Mouse (Mus musculus) forebrain, embryonic 11.5 days (tissue): ENCODE measurements around the gene Chrd. TPM values are rescaled to one million over a fixed set of nuclear protein-coding genes. Genes with fewer than 3 reads are reported as not detected.

Experiments used
- ATAC-seq: fragments of 200-750 bp; cut with Nextera tagmentation; replicated peaks from 2 replicates; pipeline ENCODE4 v1.8.0; 2017; ENCODE audit warnings: moderate TSS enrichment; ENCODE audit not compliant: low FRiP score
- DNase-seq: peaks from one replicate; pipeline ENCODE4 v3.0.0-alpha.2; 2017; ENCODE audit warnings: low spot score
- H3K27ac ChIP-seq: fragments of 300-500 bp; sonication (generic); 2 replicates; pipeline ENCODE4 v1.5.1; 2014; ENCODE audit warnings: low read depth, low read length
- H3K27me3 ChIP-seq: fragments of 300-500 bp; sonication (generic); 2 replicates; pipeline ENCODE4 v1.6.1; 2014; ENCODE audit warnings: mild to moderate bottlenecking, low read length, mixed read lengths; ENCODE audit not compliant: control insufficient read depth, insufficient read depth
- H3K36me3 ChIP-seq: fragments of 300-500 bp; sonication (generic); 2 replicates; pipeline ENCODE4 v1.6.1; 2014; ENCODE audit warnings: mild to moderate bottlenecking, low read length, moderate library complexity, mixed read lengths; ENCODE audit not compliant: control insufficient read depth, insufficient read depth
- H3K4me1 ChIP-seq: fragments of 300-500 bp; sonication (generic); replicated peaks from 2 replicates; pipeline ENCODE4 v1.6.1; 2014; ENCODE audit warnings: low read length, mixed read lengths; ENCODE audit not compliant: control insufficient read depth, insufficient read depth
- H3K4me2 ChIP-seq: fragments of 300-500 bp; sonication (generic); 2 replicates; pipeline ENCODE4 v1.6.1; 2014; ENCODE audit warnings: low read depth, mild to moderate bottlenecking, low read length, moderate library complexity, mixed read lengths; ENCODE audit not compliant: severe bottlenecking
- H3K4me3 ChIP-seq: fragments of 300-500 bp; sonication (generic); 2 replicates; pipeline ENCODE4 v1.5.1; 2014; ENCODE audit warnings: low read depth, low read length
- H3K9ac ChIP-seq: fragments of 300-500 bp; sonication (generic); 2 replicates; pipeline ENCODE4 v1.6.1; 2014; ENCODE audit warnings: low read length
- H3K9me3 ChIP-seq: fragments of 300-500 bp; sonication (generic); 2 replicates; pipeline ENCODE4 v1.6.1; 2016; ENCODE audit warnings: low read length, mixed read lengths; ENCODE audit not compliant: control insufficient read depth
- WGBS: fragments of 180-500 bp; shearing (Covaris S2); extraction: QIAGEN DNeasy Blood & Tissue Kit; methylation state at CpG from one replicate; pipeline ENCODE4 v1.1.7; 2014; 5-methylcytosine and 5-hydroxymethylcytosine counted together
- polyA plus RNA-seq: library from polyadenylated mRNA; unstranded; fragments of >200 nt; fragmentation: Nextera tagmentation; extraction: Ambion mirVana; gene quantifications from 2 replicates; pipeline ENCODE4 v1.2.1, GENCODE M21; 2014

The Chrd gene
- polyA plus RNA-seq, 1 experiment from 2014 or later = 2.3 TPM

- WGBS = 48% methylated on average over 9 of the region's 9 CpGs
Observed at GRCm38 (mm10) chr16:20765244-20765643, 32.3 kb downstream of the Chrd start.

GRCm38 (mm10) chr16:20775021-20775420, 42.1 kb downstream of the Chrd start:
- no peaks in the 10 kb centered on the region for H3K9me3 ChIP-seq
- H3K27ac ChIP-seq = no peak overlapping the region
- ATAC-seq (no peak), DNase-seq (no peak)
- H3K36me3 ChIP-seq = no peaks in the 10 kb centered on the region
- 77% methylated on average over 5 of the region's 5 CpGs for WGBS
- no peak overlapping the region for H3K9ac ChIP-seq
- H3K4me1 ChIP-seq = no peaks in the 10 kb centered on the region
- H3K4me3 ChIP-seq = no peak overlapping the region
- no peak overlapping the region for H3K4me2 ChIP-seq
- no peaks in the 10 kb centered on the region for H3K27me3 ChIP-seq

More at GRCm38 (mm10) chr16:20765244-20765643, 32.3 kb downstream of the Chrd start:
- Histone ChIP-seq H3K4me1 (no peaks in the 10 kb centered on the region), H3K36me3 (no peaks in the 10 kb centered on the region), H3K4me2 (no peak overlapping the region), H3K4me3 (no peak overlapping the region), H3K27me3 (no peaks in the 10 kb centered on the region), H3K9ac (no peak overlapping the region), H3K27ac (no peak overlapping the region), H3K9me3 (no peaks in the 10 kb centered on the region)
- ATAC-seq (no peak), DNase-seq (peak; percentile 81)

GRCm38 (mm10) chr16:20779846-20780245, 46.9 kb downstream of the Chrd start:
- Histone ChIP-seq H3K4me2 (no peak overlapping the region), H3K27ac (no peak overlapping the region), H3K36me3 (no peaks in the 10 kb centered on the region), H3K27me3 (no peaks in the 10 kb centered on the region), H3K9me3 (no peaks in the 10 kb centered on the region), H3K4me3 (no peak overlapping the region), H3K4me1 (no peaks in the 10 kb centered on the region), H3K9ac (no peak overlapping the region)
- 92% methylated on average over 3 of the region's 3 CpGs for WGBS
- ATAC-seq (no peak), DNase-seq (no peak)

GRCm38 (mm10) chr16:20781101-20781630, 48.2 kb downstream of the Chrd start:
- Histone ChIP-seq H3K9me3 (no peaks in the 10 kb centered on the region), H3K4me2 (no peak overlapping the region), H3K4me3 (no peak overlapping the region), H3K27ac (no peak overlapping the region), H3K27me3 (no peaks in the 10 kb centered on the region), H3K4me1 (no peaks in the 10 kb centered on the region), H3K36me3 (no peaks in the 10 kb centered on the region), H3K9ac (no peak overlapping the region)
- ATAC-seq = no peak
- no peak for DNase-seq
- WGBS = 82% methylated on average over 4 of the region's 4 CpGs

GRCm38 (mm10) chr16:20783891-20784290, 51.0 kb downstream of the Chrd start:
- DNase-seq (no peak), ATAC-seq (no peak)
- Histone ChIP-seq H3K4me1 (no peaks in the 10 kb centered on the region), H3K4me2 (no peak overlapping the region), H3K9me3 (no peaks in the 10 kb centered on the region), H3K9ac (no peak overlapping the region), H3K27me3 (no peaks in the 10 kb centered on the region), H3K4me3 (no peak overlapping the region), H3K36me3 (no peaks in the 10 kb centered on the region), H3K27ac (no peak overlapping the region)
- WGBS = 97% methylated on average over 2 of the region's 2 CpGs

GRCm38 (mm10) chr16:20784754-20785153, 51.8 kb downstream of the Chrd start:
- Histone ChIP-seq H3K9me3 (no peaks in the 10 kb centered on the region), H3K36me3 (no peaks in the 10 kb centered on the region), H3K27ac (no peak overlapping the region), H3K9ac (no peak overlapping the region), H3K27me3 (no peaks in the 10 kb centered on the region), H3K4me2 (no peak overlapping the region), H3K4me3 (no peak overlapping the region), H3K4me1 (no peaks in the 10 kb centered on the region)
- ATAC-seq (no peak), DNase-seq (no peak)

- no peak for ATAC-seq
- Histone ChIP-seq H3K9ac (no peak overlapping the region), H3K9me3 (no peaks in the 10 kb centered on the region), H3K4me3 (no peak overlapping the region), H3K27ac (no peak overlapping the region), H3K4me1 (no peaks in the 10 kb centered on the region), H3K27me3 (no peaks in the 10 kb centered on the region), H3K4me2 (no peak overlapping the region), H3K36me3 (no peaks in the 10 kb centered on the region)
- WGBS = 90% methylated on average over 6 of the region's 6 CpGs
- DNase-seq = no peak
Observed at GRCm38 (mm10) chr16:20786556-20786955, 53.6 kb downstream of the Chrd start.

GRCm38 (mm10) chr16:20791803-20792202, 58.9 kb downstream of the Chrd start:
- no peaks in the 10 kb centered on the region for H3K4me1 ChIP-seq
- H3K36me3 ChIP-seq = no peaks in the 10 kb centered on the region
- no peaks in the 10 kb centered on the region for H3K9me3 ChIP-seq
- ATAC-seq (no peak), DNase-seq (no peak)
- no peak overlapping the region for H3K9ac ChIP-seq
- no peaks in the 10 kb centered on the region for H3K27me3 ChIP-seq
- 70% methylated on average over 6 of the region's 6 CpGs for WGBS
- H3K4me2 ChIP-seq = no peak overlapping the region
- no peak overlapping the region for H3K4me3 ChIP-seq
- H3K27ac ChIP-seq = no peak overlapping the region
